Mouse (Mus musculus): ENCODE results near the gene Cntf. TPM values are rescaled to one million over a fixed set of nuclear protein-coding genes. Genes with fewer than 3 reads are reported as not detected.

Cntf gene
- polyA plus RNA-seq, 1 experiment from 2014 or later, result 0.54 TPM

DNA sequence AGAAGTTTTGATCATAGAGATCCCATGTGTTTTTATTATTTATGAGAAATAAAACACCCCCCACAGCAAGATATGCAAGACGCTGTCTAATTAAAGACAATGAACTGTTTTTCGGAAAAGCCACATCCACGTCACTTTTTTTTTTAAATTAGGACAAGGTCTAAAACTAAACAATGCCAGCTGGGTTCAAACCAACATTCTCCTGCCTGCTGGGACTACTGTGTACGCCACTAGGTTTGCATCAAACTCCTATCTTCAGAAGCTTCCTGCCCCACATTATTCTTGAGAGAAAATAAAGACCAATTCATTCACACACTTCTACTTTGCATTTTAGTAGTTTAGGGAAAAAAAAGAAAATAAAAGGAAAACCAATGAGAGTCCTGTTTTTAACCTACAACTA is 22.3 kb upstream of the Cntf start:
- Histone ChIP-seq H3K9ac (ENCODE audit: low read depth, low read length) (no peak overlapping the region), H3K4me3 (ENCODE audit: low read depth, low read length) (no peak overlapping the region), H3K27ac (ENCODE audit: low read depth, low read length) (no peak overlapping the region), H3K27me3 (ENCODE audit: control insufficient read depth, insufficient read depth, low read length) (no peaks in the 10 kb centered on the region), H3K4me2 (no peak overlapping the region), H3K36me3 (ENCODE audit: control insufficient read depth, insufficient read depth, low read length) (no peaks in the 10 kb centered on the region), H3K4me1 (ENCODE audit: control insufficient read depth, insufficient read depth, low read length) (0 out of 2 replicates have a peak, but pooled peaks cover 3% of the 10 kb centered on the region), H3K9me3 (replicated peaks; ENCODE audit: control insufficient read depth, low read length) (no peaks in the 10 kb centered on the region)
- 88% methylated on average over 4 of the region's 4 CpGs for whole genome bisulfite sequencing (ENCODE audit: insufficient replicate concordance)
- no peak for ATAC-seq (replicated peaks; ENCODE audit: insufficient number of reproducible peaks, low FRiP score, low TSS enrichment)

DNA sequence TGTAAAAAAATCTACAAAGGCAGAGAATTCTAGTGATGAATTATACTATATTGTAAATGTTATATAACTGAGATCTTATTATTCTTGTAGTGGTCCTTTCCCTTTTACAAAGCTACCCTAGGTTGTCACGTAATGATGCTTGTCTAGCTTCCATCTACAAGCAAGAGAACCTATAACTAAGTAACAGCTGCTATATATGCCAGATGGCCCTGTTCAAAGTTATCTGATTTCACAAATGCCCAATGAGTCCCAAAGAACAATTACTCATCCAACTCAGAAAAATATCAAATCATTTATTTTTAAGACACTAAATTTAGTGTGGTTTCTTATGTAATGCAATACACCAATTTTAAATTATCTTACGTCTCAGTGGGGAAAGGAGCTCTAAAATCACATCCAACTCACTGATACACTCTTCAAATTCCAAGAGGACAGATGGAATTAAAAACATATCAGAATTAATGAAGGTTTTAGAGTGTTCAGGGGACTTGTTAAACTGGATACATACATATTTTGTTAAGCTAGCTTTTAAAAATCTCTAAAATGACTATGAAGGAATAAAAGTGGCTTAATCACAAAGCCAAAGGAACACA is 21.5 kb upstream of the Cntf start:
- H3K4me1 ChIP-seq (ENCODE audit: control insufficient read depth, insufficient read depth, low read length), result 0 out of 2 replicates have a peak, but pooled peaks cover 3% of the 10 kb centered on the region
- no peak overlapping the region for H3K4me3 ChIP-seq (ENCODE audit: low read depth, low read length)
- H3K9ac ChIP-seq (ENCODE audit: low read depth, low read length), result no peak overlapping the region
- WGBS (ENCODE audit: insufficient replicate concordance), result 93% methylated on average over 2 of the region's 2 CpGs
- ATAC-seq (replicated peaks; ENCODE audit: insufficient number of reproducible peaks, low FRiP score, low TSS enrichment), result no peak
- H3K27me3 ChIP-seq (ENCODE audit: control insufficient read depth, insufficient read depth, low read length), result no peaks in the 10 kb centered on the region
- no peaks in the 10 kb centered on the region for H3K36me3 ChIP-seq (ENCODE audit: control insufficient read depth, insufficient read depth, low read length)
- H3K9me3 ChIP-seq (replicated peaks; ENCODE audit: control insufficient read depth, low read length), result no peaks in the 10 kb centered on the region
- no peak overlapping the region for H3K27ac ChIP-seq (ENCODE audit: low read depth, low read length)
- no peak overlapping the region for H3K4me2 ChIP-seq

GRCm38 (mm10) chr19:12780437-12780836 is 15.0 kb upstream of the Cntf start:
- Histone ChIP-seq H3K36me3 (ENCODE audit: control insufficient read depth, insufficient read depth, low read length) (peaks cover 3% of the 10 kb centered on the region; the same call in 1 of the 2 replicates), H3K9ac (ENCODE audit: low read depth, low read length) (no peak overlapping the region)
- no peak for ATAC-seq (replicated peaks; ENCODE audit: insufficient number of reproducible peaks, low FRiP score, low TSS enrichment)

DNA sequence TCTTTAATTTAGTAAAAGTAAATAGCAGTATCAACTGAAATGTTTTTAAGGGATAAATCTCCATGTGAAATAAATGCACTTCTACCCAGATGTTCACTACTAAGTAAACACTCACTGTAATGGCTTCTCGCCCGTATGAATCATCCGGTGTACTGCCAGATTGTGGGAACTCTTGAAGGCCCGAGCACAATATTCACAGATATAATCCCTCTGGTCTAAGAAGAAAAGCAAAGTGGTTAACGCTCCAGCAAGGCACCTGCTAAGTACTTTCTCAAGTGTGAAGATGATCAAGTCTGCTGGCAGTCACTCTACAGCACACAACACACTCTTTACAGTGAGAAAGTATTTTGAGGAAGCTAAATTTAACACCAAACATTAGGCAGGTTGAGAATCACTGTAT is 5.5 kb upstream of the Cntf start:
- peaks cover 17% of the 10 kb centered on the region for H3K36me3 ChIP-seq (ENCODE audit: control insufficient read depth, insufficient read depth, low read length)
- ATAC-seq (replicated peaks; ENCODE audit: insufficient number of reproducible peaks, low FRiP score, low TSS enrichment), result no peak
- WGBS (ENCODE audit: insufficient replicate concordance), result 89% methylated on average over 5 of the region's 5 CpGs

More at GRCm38 (mm10) chr19:12780437-12780836, 15.0 kb upstream of the Cntf start:
- Histone ChIP-seq H3K4me2 (no peak overlapping the region), H3K4me3 (ENCODE audit: low read depth, low read length) (no peak overlapping the region), H3K27me3 (ENCODE audit: control insufficient read depth, insufficient read depth, low read length) (no peaks in the 10 kb centered on the region), H3K4me1 (ENCODE audit: control insufficient read depth, insufficient read depth, low read length) (no peaks in the 10 kb centered on the region), H3K9me3 (replicated peaks; ENCODE audit: control insufficient read depth, low read length) (no peaks in the 10 kb centered on the region), H3K27ac (ENCODE audit: low read depth, low read length) (no peak overlapping the region)

DNA sequence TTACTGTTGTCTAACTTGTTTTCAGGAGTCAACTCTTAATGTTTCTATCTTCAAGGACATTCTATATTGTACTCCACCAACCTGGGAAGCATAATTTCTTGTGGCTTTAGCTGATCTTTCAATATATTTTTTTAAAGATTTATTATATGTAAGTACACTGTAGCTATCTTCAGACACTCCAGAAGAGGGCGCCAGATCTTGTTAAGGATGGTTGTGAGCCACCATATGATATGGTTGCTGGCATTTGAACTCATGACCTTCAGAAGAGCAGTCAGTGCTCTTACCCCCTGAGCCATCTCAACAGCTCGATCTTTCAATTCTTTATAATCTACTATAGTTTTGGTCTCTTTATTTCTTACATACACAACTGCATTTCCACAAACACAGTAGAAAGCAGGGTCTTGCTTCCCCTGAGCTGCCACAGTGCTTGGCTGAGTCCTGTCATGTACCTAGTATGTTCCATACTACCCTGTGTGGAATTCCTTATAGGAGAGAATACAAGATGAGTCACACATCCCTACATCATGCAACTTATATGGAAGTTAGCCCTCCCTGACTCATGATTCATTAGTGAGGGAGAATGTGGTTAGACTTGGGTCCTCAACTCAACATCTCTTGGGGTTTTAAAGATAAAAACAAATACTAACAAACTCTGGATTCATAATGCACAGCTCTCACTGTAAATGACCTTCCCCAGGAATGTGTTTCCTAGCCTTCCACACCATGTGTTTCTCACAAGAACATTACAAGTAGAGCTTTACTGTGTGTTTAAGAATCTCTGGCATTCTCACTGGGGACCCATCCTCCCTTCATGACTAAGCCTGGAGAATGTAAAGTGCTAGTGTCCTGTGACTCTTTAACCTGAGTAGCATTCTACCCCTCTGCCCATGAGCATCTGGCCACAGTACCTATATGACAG is 3.0 kb downstream of the Cntf start:
- peaks cover 13% of the 10 kb centered on the region for H3K36me3 ChIP-seq (ENCODE audit: control insufficient read depth, insufficient read depth, low read length)
- WGBS (ENCODE audit: insufficient replicate concordance), result 49% methylated on average over 2 of the region's 2 CpGs
- H3K4me3 ChIP-seq (ENCODE audit: low read depth, low read length), result no peak overlapping the region
- no peak overlapping the region for H3K9ac ChIP-seq (ENCODE audit: low read depth, low read length)
- no peak overlapping the region for H3K4me2 ChIP-seq
- ATAC-seq (replicated peaks; ENCODE audit: insufficient number of reproducible peaks, low FRiP score, low TSS enrichment), result no peak
- H3K27ac ChIP-seq (ENCODE audit: low read depth, low read length), result no peak overlapping the region
- no peaks in the 10 kb centered on the region for H3K27me3 ChIP-seq (ENCODE audit: control insufficient read depth, insufficient read depth, low read length)
- H3K9me3 ChIP-seq (replicated peaks; ENCODE audit: control insufficient read depth, low read length), result no peaks in the 10 kb centered on the region
- H3K4me1 ChIP-seq (ENCODE audit: control insufficient read depth, insufficient read depth, low read length), result no peaks in the 10 kb centered on the region

More for the DNA sequence above, 5.5 kb upstream of the Cntf start:
- no peak overlapping the region for H3K27ac ChIP-seq (ENCODE audit: low read depth, low read length)
- no peaks in the 10 kb centered on the region for H3K9me3 ChIP-seq (replicated peaks; ENCODE audit: control insufficient read depth, low read length)
- no peaks in the 10 kb centered on the region for H3K4me1 ChIP-seq (ENCODE audit: control insufficient read depth, insufficient read depth, low read length)
- no peak overlapping the region for H3K4me3 ChIP-seq (ENCODE audit: low read depth, low read length)
- H3K4me2 ChIP-seq, result no peak overlapping the region
- no peak overlapping the region for H3K9ac ChIP-seq (ENCODE audit: low read depth, low read length)
- H3K27me3 ChIP-seq (ENCODE audit: control insufficient read depth, insufficient read depth, low read length), result no peaks in the 10 kb centered on the region

DNA sequence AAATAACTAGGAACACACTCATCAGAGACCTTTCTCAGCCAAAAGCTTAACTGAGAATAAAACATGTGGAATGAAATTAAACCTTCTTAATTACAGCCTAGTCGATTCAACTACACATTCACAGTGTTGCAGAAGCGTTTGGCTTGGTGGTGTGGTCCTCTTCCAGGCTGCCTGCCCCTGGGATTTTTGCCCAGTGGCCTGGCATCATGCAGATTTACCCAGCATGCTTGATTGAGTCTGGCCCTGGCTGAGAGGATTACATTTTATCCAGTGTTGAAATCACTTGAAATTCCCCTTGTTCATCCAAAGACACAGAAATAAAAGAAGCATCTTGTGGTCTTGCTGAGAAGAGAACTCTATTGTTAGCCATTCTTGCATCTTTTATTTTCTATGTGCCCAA is 5.8 kb downstream of the Cntf start:
- peaks cover 8% of the 10 kb centered on the region for H3K36me3 ChIP-seq (ENCODE audit: control insufficient read depth, insufficient read depth, low read length)
- H3K4me2 ChIP-seq, result no peak overlapping the region
- H3K4me3 ChIP-seq (ENCODE audit: low read depth, low read length), result no peak overlapping the region
- no peak for ATAC-seq (replicated peaks; ENCODE audit: insufficient number of reproducible peaks, low FRiP score, low TSS enrichment)
- no peaks in the 10 kb centered on the region for H3K27me3 ChIP-seq (ENCODE audit: control insufficient read depth, insufficient read depth, low read length)
- WGBS (ENCODE audit: insufficient replicate concordance), result 74% methylated on average over 2 of the region's 2 CpGs
- H3K9me3 ChIP-seq (replicated peaks; ENCODE audit: control insufficient read depth, low read length), result no peaks in the 10 kb centered on the region
- H3K4me1 ChIP-seq (ENCODE audit: control insufficient read depth, insufficient read depth, low read length), result no peaks in the 10 kb centered on the region
- no peak overlapping the region for H3K27ac ChIP-seq (ENCODE audit: low read depth, low read length)
- no peak overlapping the region for H3K9ac ChIP-seq (ENCODE audit: low read depth, low read length)

GRCm38 (mm10) chr19:12758936-12759478 is 6.4 kb downstream of the Cntf start:
- no peak overlapping the region for H3K27ac ChIP-seq (ENCODE audit: low read depth, low read length)
- WGBS (ENCODE audit: insufficient replicate concordance), result 87% methylated on average over 1 of the region's 1 CpGs
- H3K9me3 ChIP-seq (replicated peaks; ENCODE audit: control insufficient read depth, low read length), result no peaks in the 10 kb centered on the region
- no peak overlapping the region for H3K4me3 ChIP-seq (ENCODE audit: low read depth, low read length)
- no peak for ATAC-seq (replicated peaks; ENCODE audit: insufficient number of reproducible peaks, low FRiP score, low TSS enrichment)
- H3K27me3 ChIP-seq (ENCODE audit: control insufficient read depth, insufficient read depth, low read length), result no peaks in the 10 kb centered on the region
- no peak overlapping the region for H3K4me2 ChIP-seq
- no peak overlapping the region for H3K9ac ChIP-seq (ENCODE audit: low read depth, low read length)
- peaks cover 8% of the 10 kb centered on the region for H3K36me3 ChIP-seq (ENCODE audit: control insufficient read depth, insufficient read depth, low read length)
- H3K4me1 ChIP-seq (ENCODE audit: control insufficient read depth, insufficient read depth, low read length), result no peaks in the 10 kb centered on the region

DNA sequence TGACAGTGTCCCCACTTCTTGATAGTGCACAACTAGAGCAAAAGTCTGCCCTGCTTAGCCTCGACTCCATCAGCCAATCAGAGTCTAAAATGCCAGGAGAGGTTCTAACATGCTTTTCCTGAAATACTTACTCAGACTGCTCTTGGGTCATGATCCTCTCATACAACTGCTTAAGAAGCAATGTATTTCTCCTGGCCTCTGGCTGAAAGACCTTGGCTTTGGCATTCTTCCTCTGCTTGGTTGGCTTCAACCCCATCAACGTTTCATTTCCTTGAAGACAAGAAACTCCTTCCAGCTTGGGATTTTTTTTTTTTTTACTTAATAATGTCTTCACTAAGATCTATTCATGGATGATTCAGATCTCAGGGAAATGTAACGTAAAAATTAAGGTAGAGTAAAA is 9.1 kb downstream of the Cntf start:
- no peak overlapping the region for H3K27ac ChIP-seq (ENCODE audit: low read depth, low read length)
- H3K27me3 ChIP-seq (ENCODE audit: control insufficient read depth, insufficient read depth, low read length), result no peaks in the 10 kb centered on the region
- ATAC-seq (replicated peaks; ENCODE audit: insufficient number of reproducible peaks, low FRiP score, low TSS enrichment), result no peak
- 73% methylated on average over 3 of the region's 3 CpGs for whole genome bisulfite sequencing (ENCODE audit: insufficient replicate concordance)
- no peaks in the 10 kb centered on the region for H3K4me1 ChIP-seq (ENCODE audit: control insufficient read depth, insufficient read depth, low read length)
- H3K9me3 ChIP-seq (replicated peaks; ENCODE audit: control insufficient read depth, low read length), result no peaks in the 10 kb centered on the region
- H3K4me2 ChIP-seq, result no peak overlapping the region
- no peaks in the 10 kb centered on the region for H3K36me3 ChIP-seq (ENCODE audit: control insufficient read depth, insufficient read depth, low read length)
- H3K9ac ChIP-seq (ENCODE audit: low read depth, low read length), result no peak overlapping the region
- H3K4me3 ChIP-seq (ENCODE audit: low read depth, low read length), result no peak overlapping the region
